Mouse (Mus musculus): ENCODE data around the gene Olfr1151. TPM values are rescaled to one million over a fixed set of nuclear protein-coding genes. Genes with fewer than 3 reads are reported as not detected.

Gene Olfr1151
- not detected in 2 replicates for polyA plus RNA-seq (2015; fragmentation: Nextera tagmentation; extraction: Ambion mirVana)

DNA sequence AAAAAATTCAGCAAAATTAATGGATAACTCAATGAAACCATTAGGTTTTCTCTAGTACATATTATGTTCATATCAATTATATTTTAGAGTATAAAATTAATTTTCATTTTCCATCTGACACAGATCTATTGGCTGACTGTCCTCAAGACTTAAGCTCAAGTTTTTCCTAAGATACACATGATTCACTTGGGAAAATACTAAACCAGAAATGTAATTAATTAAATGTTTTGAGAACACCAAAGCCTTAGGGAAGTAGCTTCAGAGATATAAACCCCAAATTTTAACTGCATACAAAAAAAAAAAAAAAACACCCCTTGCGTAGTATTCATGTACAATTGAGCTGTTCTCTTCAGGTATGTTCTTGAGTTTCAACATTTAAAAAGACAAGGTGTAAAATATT lies at the start of gene Olfr1151:
TSS of gene Olfr1151 (plus strand) at position 301 of the 400 bp plus-strand sequence.
- no peak for ATAC-seq (replicated peaks; ENCODE audit: low FRiP score, low read depth)
- Histone ChIP-seq H3K27me3 (ENCODE audit: insufficient read depth, low read length) (no peaks in the 10 kb centered on the region), H3K4me2 (ENCODE audit: low read length) (no peak within 1 kb of the TSS), H3K36me3 (ENCODE audit: insufficient read depth, low read length) (no peaks in the 10 kb centered on the region), H3K9ac (ENCODE audit: low read depth, low read length) (no peak within 1 kb of the TSS), H3K9me3 (replicated peaks; ENCODE audit: low read length) (no peaks in the 10 kb centered on the region), H3K4me3 (replicated peaks; ENCODE audit: low read depth, low read length) (no peak within 1 kb of the TSS), H3K27ac (no peak within 1 kb of the TSS), H3K4me1 (replicated peaks; ENCODE audit: insufficient read depth, low read length) (no peaks in the 10 kb centered on the region)
- DNase-seq (ENCODE audit: low spot score) = no peak
- TF ChIP-seq CTCF (IDR thresholded peaks at IDR 0.05; ENCODE audit: low read depth) = no peak
- WGBS = 86% methylated on average over 1 of the region's 1 CpGs

- Histone ChIP-seq H3K9me3 (replicated peaks; ENCODE audit: low read length) (no peaks in the 10 kb centered on the region), H3K4me3 (replicated peaks; ENCODE audit: low read depth, low read length) (no peak within 1 kb of the TSS), H3K9ac (ENCODE audit: low read depth, low read length) (no peak within 1 kb of the TSS), H3K4me2 (ENCODE audit: low read length) (no peak within 1 kb of the TSS), H3K36me3 (ENCODE audit: insufficient read depth, low read length) (no peaks in the 10 kb centered on the region), H3K27ac (no peak within 1 kb of the TSS), H3K27me3 (ENCODE audit: insufficient read depth, low read length) (no peaks in the 10 kb centered on the region), H3K4me1 (replicated peaks; ENCODE audit: insufficient read depth, low read length) (no peaks in the 10 kb centered on the region)
- ATAC-seq (replicated peaks; ENCODE audit: low FRiP score, low read depth) = no peak
- WGBS = 65% methylated on average over 1 of the region's 1 CpGs
- TF ChIP-seq CTCF (IDR thresholded peaks at IDR 0.05; ENCODE audit: low read depth) = no peak
- DNase-seq (ENCODE audit: low spot score) = no peak
Observed at GRCm38 (mm10) chr2:87809522-87809921, 46.1 kb upstream of the Olfr1151 start, which contains the start of gene Olfr1145. Gene Olfr1145, plus strand, starts transcription at chr2:87809822.

DNA sequence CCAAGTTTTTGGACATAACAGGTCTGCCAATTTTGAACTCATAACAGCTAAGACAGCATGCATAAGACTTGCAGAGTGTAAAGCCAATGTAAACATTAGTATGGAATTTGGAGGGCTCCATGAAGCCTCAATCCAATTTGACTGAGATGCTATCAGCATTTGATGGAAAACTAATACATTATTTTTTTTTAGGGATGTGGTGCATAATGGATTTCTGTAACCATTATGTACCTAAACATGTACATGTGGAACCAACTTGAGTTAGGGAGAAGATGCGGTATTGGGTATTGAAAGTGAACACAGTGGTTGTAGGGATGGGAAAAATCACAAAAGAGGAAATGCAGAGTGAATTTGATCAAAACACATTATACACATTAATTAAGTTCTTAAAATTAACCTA lies 25.4 kb upstream of the Olfr1151 start, which contains the start of gene Olfr1148:
TSS of gene Olfr1148 (plus strand) at position 301 of the 400 bp plus-strand sequence.
- Histone ChIP-seq H3K36me3 (ENCODE audit: insufficient read depth, low read length) (no peaks in the 10 kb centered on the region), H3K4me3 (replicated peaks; ENCODE audit: low read depth, low read length) (no peak within 1 kb of the TSS), H3K4me2 (ENCODE audit: low read length) (no peak within 1 kb of the TSS), H3K9ac (ENCODE audit: low read depth, low read length) (no peak within 1 kb of the TSS), H3K9me3 (replicated peaks; ENCODE audit: low read length) (no peaks in the 10 kb centered on the region), H3K4me1 (replicated peaks; ENCODE audit: insufficient read depth, low read length) (no peaks in the 10 kb centered on the region), H3K27ac (no peak within 1 kb of the TSS), H3K27me3 (ENCODE audit: insufficient read depth, low read length) (no peaks in the 10 kb centered on the region)
- ATAC-seq (replicated peaks; ENCODE audit: low FRiP score, low read depth) (no peak), DNase-seq (ENCODE audit: low spot score) (no peak)
- WGBS = 97% methylated on average over 1 of the region's 1 CpGs
- TF ChIP-seq CTCF (IDR thresholded peaks at IDR 0.05; ENCODE audit: low read depth) = no peak

- no peak within 1 kb of the TSS for H3K4me3 ChIP-seq (replicated peaks; ENCODE audit: low read depth, low read length)
- TF ChIP-seq CTCF (IDR thresholded peaks at IDR 0.05; ENCODE audit: low read depth) = no peak
- no peaks in the 10 kb centered on the region for H3K36me3 ChIP-seq (ENCODE audit: insufficient read depth, low read length)
- no peaks in the 10 kb centered on the region for H3K27me3 ChIP-seq (ENCODE audit: insufficient read depth, low read length)
- no peak within 1 kb of the TSS for H3K4me2 ChIP-seq (ENCODE audit: low read length)
- no peaks in the 10 kb centered on the region for H3K4me1 ChIP-seq (replicated peaks; ENCODE audit: insufficient read depth, low read length)
- 74% methylated on average over 1 of the region's 1 CpGs for WGBS
- H3K27ac ChIP-seq = no peak within 1 kb of the TSS
- H3K9me3 ChIP-seq (replicated peaks; ENCODE audit: low read length) = no peaks in the 10 kb centered on the region
- no peak for ATAC-seq (replicated peaks; ENCODE audit: low FRiP score, low read depth)
- no peak within 1 kb of the TSS for H3K9ac ChIP-seq (ENCODE audit: low read depth, low read length)
- DNase-seq (ENCODE audit: low spot score) = no peak
Observed at GRCm38 (mm10) chr2:87843693-87844092, 12.0 kb upstream of the Olfr1151 start, which contains the start of gene Olfr1150-ps1. Gene Olfr1150-ps1, plus strand, starts transcription at chr2:87843993.

- DNase-seq (ENCODE audit: low spot score) = no peak
- Histone ChIP-seq H3K36me3 (ENCODE audit: insufficient read depth, low read length) (no peaks in the 10 kb centered on the region), H3K27me3 (ENCODE audit: insufficient read depth, low read length) (no peaks in the 10 kb centered on the region), H3K27ac (no peak within 1 kb of the TSS), H3K4me2 (ENCODE audit: low read length) (no peak within 1 kb of the TSS), H3K9ac (ENCODE audit: low read depth, low read length) (no peak within 1 kb of the TSS), H3K4me3 (replicated peaks; ENCODE audit: low read depth, low read length) (no peak within 1 kb of the TSS), H3K4me1 (replicated peaks; ENCODE audit: insufficient read depth, low read length) (no peaks in the 10 kb centered on the region), H3K9me3 (replicated peaks; ENCODE audit: low read length) (no peaks in the 10 kb centered on the region)
- no peak for TF ChIP-seq CTCF (IDR thresholded peaks at IDR 0.05; ENCODE audit: low read depth)
- no peak for ATAC-seq (replicated peaks; ENCODE audit: low FRiP score, low read depth)
Observed at GRCm38 (mm10) chr2:87866192-87866591, 10.5 kb downstream of the Olfr1151 start, which contains the start of gene Olfr1152. Gene Olfr1152, plus strand, starts transcription at chr2:87866492.

GRCm38 (mm10) chr2:87894662-87895061 lies 39.0 kb downstream of the Olfr1151 start, which contains the start of gene Olfr1153:
Gene Olfr1153, plus strand, starts transcription at chr2:87894962.
- Histone ChIP-seq H3K36me3 (ENCODE audit: insufficient read depth, low read length) (no peaks in the 10 kb centered on the region), H3K27ac (no peak within 1 kb of the TSS)
- WGBS = 76% methylated on average over 1 of the region's 1 CpGs

DNA sequence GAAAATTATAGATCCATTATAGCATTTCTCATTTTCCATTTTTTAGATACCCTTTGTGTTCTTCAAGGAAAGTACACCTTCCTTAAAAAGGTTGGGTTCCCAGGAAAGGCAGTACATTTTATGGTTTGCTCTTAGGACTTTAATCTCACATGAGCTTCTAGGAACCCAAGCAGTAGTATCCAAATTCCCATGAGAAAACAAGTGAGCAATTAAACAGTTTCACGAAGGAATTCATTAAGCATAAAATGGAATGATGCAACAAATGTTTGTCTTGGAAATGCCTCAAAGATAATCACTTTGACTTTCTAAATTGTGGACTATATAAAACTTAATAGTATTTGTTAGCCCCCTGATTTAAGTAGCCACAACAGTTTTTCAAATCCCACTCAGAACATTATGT lies 49.4 kb downstream of the Olfr1151 start, which contains the start of gene Olfr1154:
TSS of gene Olfr1154 (minus strand) at position 101 of the 400 bp plus-strand sequence.
- H3K27me3 ChIP-seq (ENCODE audit: insufficient read depth, low read length) = no peaks in the 10 kb centered on the region
- H3K9me3 ChIP-seq (replicated peaks; ENCODE audit: low read length) = no peaks in the 10 kb centered on the region
- ATAC-seq (replicated peaks; ENCODE audit: low FRiP score, low read depth) = no peak
- no peak within 1 kb of the TSS for H3K4me2 ChIP-seq (ENCODE audit: low read length)
- WGBS = 71% methylated on average over 1 of the region's 1 CpGs
- H3K4me3 ChIP-seq (replicated peaks; ENCODE audit: low read depth, low read length) = no peak within 1 kb of the TSS
- H3K36me3 ChIP-seq (ENCODE audit: insufficient read depth, low read length) = no peaks in the 10 kb centered on the region
- H3K9ac ChIP-seq (ENCODE audit: low read depth, low read length) = no peak within 1 kb of the TSS
- H3K4me1 ChIP-seq (replicated peaks; ENCODE audit: insufficient read depth, low read length) = no peaks in the 10 kb centered on the region
- no peak for TF ChIP-seq CTCF (IDR thresholded peaks at IDR 0.05; ENCODE audit: low read depth)
- H3K27ac ChIP-seq = no peak within 1 kb of the TSS
- DNase-seq (ENCODE audit: low spot score) = no peak

More at GRCm38 (mm10) chr2:87894662-87895061, 39.0 kb downstream of the Olfr1151 start, which contains the start of gene Olfr1153:
- H3K9ac ChIP-seq (ENCODE audit: low read depth, low read length) = no peak within 1 kb of the TSS
- no peak for DNase-seq (ENCODE audit: low spot score)
- no peaks in the 10 kb centered on the region for H3K4me1 ChIP-seq (replicated peaks; ENCODE audit: insufficient read depth, low read length)
- no peak for ATAC-seq (replicated peaks; ENCODE audit: low FRiP score, low read depth)
- H3K27me3 ChIP-seq (ENCODE audit: insufficient read depth, low read length) = no peaks in the 10 kb centered on the region
- no peak within 1 kb of the TSS for H3K4me3 ChIP-seq (replicated peaks; ENCODE audit: low read depth, low read length)
- no peaks in the 10 kb centered on the region for H3K9me3 ChIP-seq (replicated peaks; ENCODE audit: low read length)
- no peak within 1 kb of the TSS for H3K4me2 ChIP-seq (ENCODE audit: low read length)
- no peak for TF ChIP-seq CTCF (IDR thresholded peaks at IDR 0.05; ENCODE audit: low read depth)

Other genes starting within 250 kb of the Olfr1151 start
- not detected in 2 replicates for gene Olfr1130, start 249.7 kb upstream of the Olfr1151 start, polyA plus RNA-seq (2015; fragmentation: Nextera tagmentation; extraction: Ambion mirVana)
- gene Olfr1131, start 228.8 kb upstream of the Olfr1151 start, polyA plus RNA-seq (2015; fragmentation: Nextera tagmentation; extraction: Ambion mirVana) = not detected in 2 replicates
- not detected in 2 replicates for gene Olfr1132, start 218.3 kb upstream of the Olfr1151 start, polyA plus RNA-seq (2015; fragmentation: Nextera tagmentation; extraction: Ambion mirVana)
- gene Olfr1133, start 208.5 kb upstream of the Olfr1151 start, polyA plus RNA-seq (2015; fragmentation: Nextera tagmentation; extraction: Ambion mirVana) = not detected in 2 replicates
- gene Olfr1134, start 197.4 kb upstream of the Olfr1151 start, polyA plus RNA-seq (2015; fragmentation: Nextera tagmentation; extraction: Ambion mirVana) = not detected in 2 replicates
- not detected in 2 replicates for gene Olfr1135, start 182.2 kb upstream of the Olfr1151 start, polyA plus RNA-seq (2015; fragmentation: Nextera tagmentation; extraction: Ambion mirVana)
- gene Olfr1136, start 161.9 kb upstream of the Olfr1151 start, polyA plus RNA-seq (2015; fragmentation: Nextera tagmentation; extraction: Ambion mirVana) = not detected in 2 replicates
- not detected in 2 replicates for gene Olfr1137, start 142.7 kb upstream of the Olfr1151 start, polyA plus RNA-seq (2015; fragmentation: Nextera tagmentation; extraction: Ambion mirVana)
- not detected in 2 replicates for gene Olfr1138, start 115.9 kb upstream of the Olfr1151 start, polyA plus RNA-seq (2015; fragmentation: Nextera tagmentation; extraction: Ambion mirVana)
- not detected in 2 replicates for gene Olfr1140, start 112.1 kb upstream of the Olfr1151 start, polyA plus RNA-seq (2015; fragmentation: Nextera tagmentation; extraction: Ambion mirVana)
- gene Olfr1141, start 101.9 kb upstream of the Olfr1151 start, polyA plus RNA-seq (2015; fragmentation: Nextera tagmentation; extraction: Ambion mirVana) = not detected in 2 replicates
- not detected in 2 replicates for gene Olfr152, start 76.4 kb upstream of the Olfr1151 start, polyA plus RNA-seq (2015; fragmentation: Nextera tagmentation; extraction: Ambion mirVana)
- not detected in 2 replicates for gene Olfr1143, start 55.3 kb upstream of the Olfr1151 start, polyA plus RNA-seq (2015; fragmentation: Nextera tagmentation; extraction: Ambion mirVana)
- gene Olfr1145, start 46.0 kb upstream of the Olfr1151 start, polyA plus RNA-seq (2015; fragmentation: Nextera tagmentation; extraction: Ambion mirVana) = not detected in 2 replicates
- gene Olfr1148, start 25.3 kb upstream of the Olfr1151 start, polyA plus RNA-seq (2015; fragmentation: Nextera tagmentation; extraction: Ambion mirVana) = not detected in 2 replicates
- gene Olfr1150-ps1, start 11.9 kb upstream of the Olfr1151 start, polyA plus RNA-seq (2015; fragmentation: Nextera tagmentation; extraction: Ambion mirVana) = not detected in 2 replicates
- gene Olfr1152, start 10.6 kb downstream of the Olfr1151 start, polyA plus RNA-seq (2015; fragmentation: Nextera tagmentation; extraction: Ambion mirVana) = not detected in 2 replicates
- not detected in 2 replicates for gene Olfr1153, start 39.1 kb downstream of the Olfr1151 start, polyA plus RNA-seq (2015; fragmentation: Nextera tagmentation; extraction: Ambion mirVana)
- gene Olfr1154, start 49.3 kb downstream of the Olfr1151 start, polyA plus RNA-seq (2015; fragmentation: Nextera tagmentation; extraction: Ambion mirVana) = not detected in 2 replicates
- gene Olfr1155, start 89.3 kb downstream of the Olfr1151 start, polyA plus RNA-seq (2015; fragmentation: Nextera tagmentation; extraction: Ambion mirVana) = not detected in 2 replicates
- gene Olfr1156, start 97.2 kb downstream of the Olfr1151 start, polyA plus RNA-seq (2015; fragmentation: Nextera tagmentation; extraction: Ambion mirVana) = not detected in 2 replicates
- not detected in 2 replicates for gene Olfr1157, start 112.4 kb downstream of the Olfr1151 start, polyA plus RNA-seq (2015; fragmentation: Nextera tagmentation; extraction: Ambion mirVana)
- not detected in 2 replicates for gene Olfr74, start 118.8 kb downstream of the Olfr1151 start, polyA plus RNA-seq (2015; fragmentation: Nextera tagmentation; extraction: Ambion mirVana)
- not detected in 2 replicates for gene Olfr1158, start 134.3 kb downstream of the Olfr1151 start, polyA plus RNA-seq (2015; fragmentation: Nextera tagmentation; extraction: Ambion mirVana)
- not detected in 2 replicates for gene Olfr1160, start 152.4 kb downstream of the Olfr1151 start, polyA plus RNA-seq (2015; fragmentation: Nextera tagmentation; extraction: Ambion mirVana)
- not detected in 2 replicates for gene Olfr1161, start 166.9 kb downstream of the Olfr1151 start, polyA plus RNA-seq (2015; fragmentation: Nextera tagmentation; extraction: Ambion mirVana)
- gene Olfr73, start 181.8 kb downstream of the Olfr1151 start, polyA plus RNA-seq (2015; fragmentation: Nextera tagmentation; extraction: Ambion mirVana) = not detected in 2 replicates
- not detected in 2 replicates for gene Olfr1162, start 195.3 kb downstream of the Olfr1151 start, polyA plus RNA-seq (2015; fragmentation: Nextera tagmentation; extraction: Ambion mirVana)
- not detected in 2 replicates for gene Olfr1163, start 216.0 kb downstream of the Olfr1151 start, polyA plus RNA-seq (2015; fragmentation: Nextera tagmentation; extraction: Ambion mirVana)
- not detected in 2 replicates for gene Olfr1164, start 238.1 kb downstream of the Olfr1151 start, polyA plus RNA-seq (2015; fragmentation: Nextera tagmentation; extraction: Ambion mirVana)